Mouse (Mus musculus) hindbrain, postnatal 0 days (tissue): ENCODE measurements around the gene Lsp1. TPM values are rescaled to one million over a fixed set of nuclear protein-coding genes. Genes with fewer than 3 reads are reported as not detected.

Experiments used
- ATAC-seq: fragments of 200-750 bp; cut with Nextera tagmentation; 2 replicates; pipeline ENCODE4 v1.8.0; 2017; ENCODE audit warnings: mild to moderate bottlenecking, moderate TSS enrichment, moderate library complexity
- DNase-seq: peaks from one replicate; pipeline ENCODE4 v3.0.0-alpha.2; 2015; ENCODE audit warnings: low spot score
- H3K27ac ChIP-seq: fragments of 300-500 bp; sonication (generic); 2 replicates; pipeline ENCODE4 v1.5.1; 2014; ENCODE audit warnings: mild to moderate bottlenecking
- H3K27me3 ChIP-seq: fragments of 300-500 bp; sonication (generic); 2 replicates; pipeline ENCODE4 v1.6.1; 2014; ENCODE audit warnings: low read length, mixed read lengths; ENCODE audit not compliant: insufficient read depth
- H3K36me3 ChIP-seq: fragments of 300-500 bp; sonication (generic); 2 replicates; pipeline ENCODE4 v1.6.1; 2014; ENCODE audit warnings: low read length, mixed read lengths; ENCODE audit not compliant: insufficient read depth
- H3K4me1 ChIP-seq: fragments of 300-500 bp; sonication (generic); 2 replicates; pipeline ENCODE4 v1.6.1; 2014; ENCODE audit warnings: antibody characterized with exemption, low read length, mixed read lengths; ENCODE audit not compliant: insufficient read depth
- H3K4me2 ChIP-seq: fragments of 300-500 bp; sonication (generic); 2 replicates; pipeline ENCODE4 v1.6.1; 2014; ENCODE audit warnings: low read depth, mild to moderate bottlenecking, low read length, moderate library complexity, mixed read lengths
- H3K4me3 ChIP-seq: fragments of 300-500 bp; sonication (generic); 2 replicates; pipeline ENCODE4 v1.5.1; 2014; ENCODE audit warnings: low read length
- H3K9ac ChIP-seq: fragments of 300-500 bp; sonication (generic); replicated peaks from 2 replicates; pipeline ENCODE4 v1.6.1; 2014; ENCODE audit warnings: mild to moderate bottlenecking, low read length, moderate library complexity, mixed read lengths
- H3K9me3 ChIP-seq: fragments of 300-500 bp; sonication (generic); 2 replicates; pipeline ENCODE4 v1.6.1; 2016; ENCODE audit warnings: low read length, mixed read lengths
- CTCF ChIP-seq: IDR thresholded peaks from 2 replicates; pipeline ENCODE4 v1.5.1; 2016; ENCODE audit warnings: antibody characterized with exemption, control low read depth, low read depth
- WGBS: fragments of 180-500 bp; shearing (Covaris S2); extraction: QIAGEN DNeasy Blood & Tissue Kit; methylation state at CpG from one replicate; pipeline ENCODE4 v1.1.7; 2014; 5-methylcytosine and 5-hydroxymethylcytosine counted together
- polyA plus RNA-seq: library from polyadenylated mRNA; unstranded; fragments of >200 nt; fragmentation: Nextera tagmentation; extraction: Ambion mirVana; gene quantifications from 2 replicates; pipeline ENCODE4 v1.2.1, GENCODE M21; 2015
- total RNA-seq: library from RNA; depleted of rRNA; stranded (reverse); fragments of >200 nt; gene quantifications from 2 replicates; pipeline ENCODE4 v1.2.3, GENCODE M21; 2014

Gene Lsp1
- total and polyA plus RNA-seq, 2 experiments from 2014 or later: 4.6 to 7.2 TPM

DNA sequence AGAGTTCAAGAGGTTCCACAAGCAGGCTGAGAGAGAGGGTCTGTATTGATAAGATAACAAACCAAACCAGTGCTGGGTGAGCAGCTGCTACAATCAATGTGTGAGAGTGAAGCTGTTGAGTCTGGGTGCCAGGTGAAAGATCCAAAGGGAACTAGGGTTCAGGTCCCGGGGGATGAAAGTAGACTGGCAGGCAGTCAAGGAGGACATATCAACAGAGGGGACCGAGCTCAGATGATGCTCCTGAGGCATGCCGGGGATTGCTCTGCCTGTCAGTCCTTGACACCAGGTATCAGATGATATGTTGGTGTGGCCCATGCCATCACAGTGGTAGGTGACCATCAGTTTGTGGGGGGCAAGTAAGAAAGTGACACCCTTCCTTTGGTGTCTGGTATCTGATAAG, 3.8 kb upstream of the Lsp1 start:
- no peaks in the 10 kb centered on the region for H3K36me3 ChIP-seq
- H3K9me3 ChIP-seq: no peaks in the 10 kb centered on the region
- H3K4me3 ChIP-seq: no peak overlapping the region
- 0 out of 2 replicates have a peak, but pooled peaks have one; percentile 24 for ATAC-seq
- H3K4me1 ChIP-seq: peaks cover 13% of the 10 kb centered on the region; the same call in 1 of the 2 replicates
- H3K9ac ChIP-seq: no peak overlapping the region
- no peak for DNase-seq
- H3K27me3 ChIP-seq: no peaks in the 10 kb centered on the region
- 62% methylated on average over 3 of the region's 3 CpGs for WGBS
- H3K27ac ChIP-seq: peak overlapping the region; percentile 76
- TF ChIP-seq CTCF: no peak
- no peak overlapping the region for H3K4me2 ChIP-seq

DNA sequence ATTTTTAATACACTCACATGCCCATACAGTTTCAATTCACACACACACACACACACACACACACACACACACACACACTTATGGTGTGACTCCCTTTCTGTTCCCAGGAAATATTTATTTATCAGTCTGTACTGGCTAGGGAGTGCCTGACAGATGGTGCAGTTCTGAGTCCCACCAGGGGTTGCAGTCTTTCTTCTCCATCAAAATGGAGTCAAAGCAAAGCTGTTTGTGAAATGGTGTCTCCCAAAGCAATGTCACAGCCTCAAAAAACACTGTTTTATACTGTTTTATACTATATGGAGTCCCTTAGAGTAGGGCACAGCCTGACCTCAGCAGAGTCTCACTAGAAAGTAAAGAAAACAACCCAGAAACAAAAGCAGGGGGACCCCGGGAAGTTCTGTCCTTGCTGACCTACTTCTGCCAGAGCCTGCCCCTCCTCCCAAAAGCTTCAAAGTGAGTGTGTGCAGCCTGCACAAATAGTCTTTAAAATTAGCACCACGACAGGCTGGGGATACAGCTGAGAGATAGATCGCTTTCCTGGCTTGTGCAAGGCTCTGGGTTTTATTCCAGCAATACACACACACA, 3.3 kb upstream of the Lsp1 start:
- peak; percentile 82 for DNase-seq
- no peaks in the 10 kb centered on the region for H3K36me3 ChIP-seq
- peak; percentile 88 for ATAC-seq

GRCm38 (mm10) chr7:142458026-142458425, 2.6 kb upstream of the Lsp1 start:
- TF ChIP-seq CTCF: no peak
- peak; percentile 38 for DNase-seq

More for the DNA sequence above, 3.3 kb upstream of the Lsp1 start:
- H3K4me3 ChIP-seq: no peak overlapping the region
- peak overlapping the region; percentile 76 for H3K27ac ChIP-seq
- no peaks in the 10 kb centered on the region for H3K9me3 ChIP-seq
- H3K9ac ChIP-seq: no peak overlapping the region
- peaks cover 13% of the 10 kb centered on the region; the same call in 1 of the 2 replicates for H3K4me1 ChIP-seq
- WGBS: 17% methylated on average over 3 of the region's 3 CpGs
- H3K27me3 ChIP-seq: no peaks in the 10 kb centered on the region
- no peak overlapping the region for H3K4me2 ChIP-seq
- peak; percentile 54 for TF ChIP-seq CTCF

DNA sequence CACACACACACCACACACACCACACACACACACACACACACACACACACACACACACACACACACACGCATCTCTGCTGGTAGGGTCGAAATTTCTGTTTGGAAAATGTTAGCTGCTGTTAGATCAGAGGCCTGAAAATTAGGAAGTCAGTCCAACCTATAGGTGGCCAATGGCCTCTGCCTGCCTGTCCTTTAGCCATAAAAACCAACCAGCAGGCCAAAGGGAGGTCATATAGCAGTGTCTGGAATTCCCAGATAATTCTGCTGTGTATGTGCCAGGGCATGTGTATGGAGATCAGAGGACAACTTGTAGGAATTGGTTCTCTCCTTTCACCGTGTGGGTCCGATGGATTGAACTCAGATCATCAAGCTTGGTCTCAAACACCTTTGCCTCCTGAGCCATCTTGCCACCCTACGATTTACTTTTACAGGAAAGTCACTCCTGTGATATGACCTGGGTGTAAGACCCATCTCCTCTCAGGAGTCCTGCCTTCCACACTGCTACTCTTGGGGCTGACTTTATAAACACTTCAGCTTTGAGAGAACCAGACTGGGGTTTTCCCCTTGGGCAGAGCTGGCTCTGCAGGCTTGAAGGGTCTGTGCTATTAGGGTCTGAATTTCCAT, 1.8 kb upstream of the Lsp1 start:
- Histone ChIP-seq H3K4me3 (no peak overlapping the region), H3K9ac (no peak overlapping the region), H3K27me3 (no peaks in the 10 kb centered on the region), H3K4me2 (no peak overlapping the region), H3K9me3 (no peaks in the 10 kb centered on the region), H3K36me3 (no peaks in the 10 kb centered on the region), H3K4me1 (peaks cover 13% of the 10 kb centered on the region; the same call in 1 of the 2 replicates), H3K27ac (peak overlapping the region; percentile 48; the same call in 1 of the 2 replicates)
- no peak for TF ChIP-seq CTCF
- WGBS: 90% methylated on average over 5 of the region's 5 CpGs
- ATAC-seq (no peak), DNase-seq (no peak)

More at GRCm38 (mm10) chr7:142458026-142458425, 2.6 kb upstream of the Lsp1 start:
- Histone ChIP-seq H3K4me2 (no peak overlapping the region), H3K9me3 (no peaks in the 10 kb centered on the region), H3K9ac (no peak overlapping the region), H3K27me3 (no peaks in the 10 kb centered on the region), H3K36me3 (no peaks in the 10 kb centered on the region), H3K27ac (peak overlapping the region; percentile 76), H3K4me3 (no peak overlapping the region), H3K4me1 (peaks cover 13% of the 10 kb centered on the region; the same call in 1 of the 2 replicates)
- 36% methylated on average over 2 of the region's 2 CpGs for WGBS
- peak; percentile 61 for ATAC-seq

DNA sequence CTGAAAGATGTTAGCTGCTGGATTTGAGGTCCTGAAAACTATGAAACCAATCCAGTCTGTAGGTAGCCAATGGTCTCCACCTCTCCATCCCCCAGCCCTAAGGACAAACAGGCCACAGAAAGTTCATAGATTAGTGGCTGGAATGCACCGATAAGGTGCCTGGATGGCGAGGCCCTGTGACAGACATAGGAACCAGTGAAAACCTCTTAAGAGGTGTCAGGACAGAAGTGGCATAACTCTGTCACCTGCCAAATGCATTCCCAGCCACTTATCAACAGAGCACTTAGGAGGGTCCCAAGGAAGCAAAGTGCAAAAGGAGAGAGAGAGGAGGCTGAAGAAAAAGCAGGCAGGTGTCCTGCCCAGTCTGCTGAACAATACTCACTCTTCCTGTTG, 1.3 kb upstream of the Lsp1 start:
- TF ChIP-seq CTCF: no peak
- H3K9me3 ChIP-seq: no peaks in the 10 kb centered on the region
- no peaks in the 10 kb centered on the region for H3K27me3 ChIP-seq
- H3K27ac ChIP-seq: no peak overlapping the region
- 90% methylated on average over 2 of the region's 2 CpGs for WGBS
- DNase-seq (no peak), ATAC-seq (no peak)
- no peak overlapping the region for H3K4me2 ChIP-seq
- H3K9ac ChIP-seq: no peak overlapping the region
- H3K4me3 ChIP-seq: no peak overlapping the region
- H3K4me1 ChIP-seq: peaks cover 13% of the 10 kb centered on the region; the same call in 1 of the 2 replicates
- H3K36me3 ChIP-seq: no peaks in the 10 kb centered on the region

DNA sequence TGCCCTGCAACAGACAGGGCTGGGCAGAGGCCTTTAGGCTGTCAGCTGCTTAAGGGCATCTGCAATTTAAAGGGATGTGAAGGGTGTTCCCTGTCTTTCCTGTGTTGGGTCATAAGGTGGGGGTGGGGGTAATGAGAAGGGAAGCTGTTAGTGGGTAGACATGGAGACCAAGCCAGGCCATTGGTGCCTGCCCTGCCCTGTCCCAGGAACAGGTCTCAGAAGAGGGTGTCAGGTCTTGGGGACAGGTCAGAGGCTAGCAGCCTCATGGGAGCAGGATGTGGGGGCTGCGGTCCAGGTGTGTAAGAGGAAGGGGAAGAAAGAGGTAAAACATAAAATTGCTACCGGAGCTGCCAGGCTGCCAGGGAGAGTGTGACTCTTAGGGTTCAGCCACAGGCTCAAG, 837 bp downstream of the Lsp1 start:
- DNase-seq: no peak
- no peaks in the 10 kb centered on the region for H3K36me3 ChIP-seq
- 94% methylated on average over 2 of the region's 2 CpGs for WGBS
- H3K27ac ChIP-seq: no peak overlapping the region
- no peaks in the 10 kb centered on the region for H3K9me3 ChIP-seq
- H3K27me3 ChIP-seq: no peaks in the 10 kb centered on the region
- H3K9ac ChIP-seq: no peak overlapping the region
- H3K4me1 ChIP-seq: peaks cover 13% of the 10 kb centered on the region; the same call in 1 of the 2 replicates
- no peak for TF ChIP-seq CTCF
- ATAC-seq: no peak
- no peak overlapping the region for H3K4me3 ChIP-seq
- H3K4me2 ChIP-seq: no peak overlapping the region

DNA sequence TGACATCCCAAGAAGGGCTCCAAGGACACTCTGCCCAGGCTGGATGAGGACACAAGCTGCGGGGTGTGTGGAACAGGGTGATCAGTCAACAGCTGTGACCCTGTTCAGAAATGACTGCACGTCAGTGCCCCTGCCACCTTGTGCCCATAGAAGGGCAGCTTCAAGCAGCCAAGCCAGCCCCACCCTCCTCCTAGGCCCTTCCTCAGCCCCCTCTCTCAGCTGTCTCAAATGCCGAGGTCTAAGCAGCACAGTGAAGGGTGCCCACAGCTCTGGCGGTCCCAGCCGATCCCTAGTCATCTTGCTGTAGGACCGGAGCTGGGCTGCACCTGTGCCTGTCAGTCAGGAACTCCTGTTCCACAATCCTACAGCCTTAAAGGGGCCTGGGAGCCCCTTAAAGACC, 1.6 kb downstream of the Lsp1 start:
- no peak for DNase-seq
- WGBS: 85% methylated on average over 6 of the region's 6 CpGs
- no peak overlapping the region for H3K27ac ChIP-seq

More for the DNA sequence above, 1.6 kb downstream of the Lsp1 start:
- no peak for ATAC-seq
- no peak overlapping the region for H3K9ac ChIP-seq
- no peak overlapping the region for H3K4me2 ChIP-seq
- H3K9me3 ChIP-seq: no peaks in the 10 kb centered on the region
- H3K4me3 ChIP-seq: no peak overlapping the region
- TF ChIP-seq CTCF: no peak
- no peaks in the 10 kb centered on the region for H3K36me3 ChIP-seq
- 0 out of 2 replicates have a peak, but pooled peaks cover 7% of the 10 kb centered on the region for H3K4me1 ChIP-seq
- no peaks in the 10 kb centered on the region for H3K27me3 ChIP-seq
